In the genomic region with DNA sequence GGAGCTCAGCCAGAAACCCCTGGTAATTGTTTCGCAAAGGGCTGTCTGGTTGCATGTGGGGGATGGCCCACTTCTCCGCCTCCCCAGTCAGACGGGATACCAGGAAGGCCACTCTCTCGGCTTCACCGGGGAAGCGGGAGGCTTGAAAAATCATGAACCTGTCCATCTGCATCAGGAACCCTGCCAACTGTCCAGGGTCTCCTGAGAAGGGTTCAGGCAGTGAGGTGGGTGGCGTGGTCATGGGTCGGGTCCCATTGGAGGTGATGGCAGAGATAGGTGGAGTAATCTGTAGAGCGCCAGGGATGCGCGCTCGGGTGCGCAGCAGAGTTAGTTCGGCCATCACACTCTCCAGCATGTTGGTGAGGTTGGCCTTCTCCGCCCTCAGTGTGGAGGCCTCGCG, we compare ENCODE assay signal across 8 mouse cellular contexts. TPM values are rescaled to one million over a fixed set of nuclear protein-coding genes. Genes with fewer than 3 reads are reported as not detected.
DNase-seq lines count a peak whose midpoint lies in the region; ATAC-seq lines count a peak whose summit lies in the region.
"Had no signal": no experiment of that assay in that cellular context is flagged by ENCODE, and none has a peak within 500 bp of the region (broad histone marks: within the 10 kb centered on the region; RNA-seq: fewer than 3 reads in every experiment).

No protein-coding gene starts in this region.

- H3K4me3 ChIP-seq in liver, embryonic 12.5 days: 0 out of 2 replicates have a peak overlapping the region, but pooled peaks have one; percentile 66
- H3K4me3 ChIP-seq in embryonic facial prominence, embryonic 11.5 days (ENCODE audit: low read depth, low read length): no peak overlapping the region
- peak overlapping the region; percentile 53 for H3K4me3 ChIP-seq in midbrain, embryonic 16.5 days (ENCODE audit: low read depth, low read length)

- WGBS in liver, embryonic 12.5 days (ENCODE audit: insufficient replicate concordance): 85% methylated on average over 17 of the region's 17 CpGs
- WGBS in embryonic facial prominence, embryonic 11.5 days: 94% methylated on average over 17 of the region's 17 CpGs
- 97% methylated on average over 17 of the region's 17 CpGs for WGBS in midbrain, embryonic 16.5 days

- no peak overlapping the region for H3K27ac ChIP-seq in liver, embryonic 12.5 days
- no peak overlapping the region for H3K27ac ChIP-seq in embryonic facial prominence, embryonic 11.5 days (replicated peaks; ENCODE audit: low read depth, low read length)
- no peak overlapping the region; the same call in 1 of the 2 replicates for H3K27ac ChIP-seq in midbrain, embryonic 16.5 days (ENCODE audit: low read length)
- H3K27ac ChIP-seq: liver, embryonic 14.5 days had no signal

- no peak for ATAC-seq in liver, embryonic 12.5 days
- ATAC-seq in embryonic facial prominence, embryonic 11.5 days (replicated peaks; ENCODE audit: insufficient number of reproducible peaks, low FRiP score, low TSS enrichment, low read depth): no peak
- ATAC-seq in midbrain, embryonic 16.5 days: no peak; the same call in 1 of the 2 replicates

- peaks cover 8% of the 10 kb centered on the region; the same call in 1 of the 2 replicates for H3K27me3 ChIP-seq in liver, embryonic 12.5 days (replicated peaks)
- no peaks in the 10 kb centered on the region for H3K27me3 ChIP-seq in embryonic facial prominence, embryonic 11.5 days (ENCODE audit: control insufficient read depth, insufficient read depth, low read length)
- H3K27me3 ChIP-seq in midbrain, embryonic 16.5 days (ENCODE audit: control insufficient read depth, insufficient read depth, low read depth, low read length): no peaks in the 10 kb centered on the region

- peaks cover 9% of the 10 kb centered on the region for H3K4me1 ChIP-seq in liver, embryonic 12.5 days
- no peaks in the 10 kb centered on the region for H3K4me1 ChIP-seq in embryonic facial prominence, embryonic 11.5 days (ENCODE audit: control insufficient read depth, insufficient read depth, low read length)
- peaks cover 37% of the 10 kb centered on the region for H3K4me1 ChIP-seq in midbrain, embryonic 16.5 days (ENCODE audit: control insufficient read depth, insufficient read depth, low read length)

- H3K9me3 ChIP-seq in liver, embryonic 12.5 days (replicated peaks): no peaks in the 10 kb centered on the region
- no peaks in the 10 kb centered on the region for H3K9me3 ChIP-seq in embryonic facial prominence, embryonic 11.5 days (replicated peaks; ENCODE audit: control insufficient read depth, low read length)
- no peaks in the 10 kb centered on the region for H3K9me3 ChIP-seq in midbrain, embryonic 16.5 days (replicated peaks; ENCODE audit: control insufficient read depth, low read length, poor library complexity, severe bottlenecking)

- 0 out of 2 replicates have a peak, but pooled peaks cover 5% of the 10 kb centered on the region for H3K36me3 ChIP-seq in liver, embryonic 12.5 days
- no peaks in the 10 kb centered on the region for H3K36me3 ChIP-seq in embryonic facial prominence, embryonic 11.5 days (replicated peaks; ENCODE audit: control insufficient read depth, insufficient read depth, low read depth, low read length)
- peaks cover 20% of the 10 kb centered on the region for H3K36me3 ChIP-seq in midbrain, embryonic 16.5 days (ENCODE audit: control insufficient read depth, insufficient read depth, low read length)

- no peak for DNase-seq in liver
- DNase-seq in embryonic facial prominence, embryonic 11.5 days (ENCODE audit: low spot score): no peak
- peak; percentile 10 for DNase-seq in heart, postnatal 4 days
- DNase-seq in right cerebral cortex, postnatal 10 days (ENCODE audit: low spot score in 2 of 2): no peak
- DNase-seq in lung, adult 18-20 months: no peak

- H3K4me2 ChIP-seq in liver, embryonic 12.5 days: peak overlapping the region; percentile 83
- H3K4me2 ChIP-seq in embryonic facial prominence, embryonic 11.5 days (ENCODE audit: low read depth, low read length): peak overlapping the region; percentile 86; the same call in 1 of the 2 replicates
- peak overlapping the region; percentile 75 for H3K4me2 ChIP-seq in midbrain, embryonic 16.5 days (ENCODE audit: low read length)

- no peak overlapping the region for H3K9ac ChIP-seq in liver, embryonic 12.5 days
- peak overlapping the region; percentile 82; the same call in 1 of the 2 replicates for H3K9ac ChIP-seq in embryonic facial prominence, embryonic 11.5 days (replicated peaks; ENCODE audit: low read length)
- H3K9ac ChIP-seq in midbrain, embryonic 16.5 days (ENCODE audit: low read depth, low read length): no peak overlapping the region
- H3K9ac ChIP-seq: liver, embryonic 14.5 days had no signal

RNA-seq across cellular contexts. Expression of gene Rtl6, which starts 0.9 kb away (rescaled TPM):
- polyA plus RNA-seq in liver, embryonic 12.5 days (2016; fragmentation: Nextera tagmentation; extraction: Ambion mirVana): 2.1 and 2.6 TPM in 2 replicates
- polyA plus RNA-seq in embryonic facial prominence, embryonic 11.5 days (2014; fragmentation: Nextera tagmentation; extraction: Ambion mirVana): 12.7 and 16.1 TPM in 2 replicates
- 10 to 100 TPM; 10.2 to 10.6 TPM for total RNA-seq in heart, postnatal 4 days (2021)
- polyA plus RNA-seq in midbrain, embryonic 16.5 days (2015; fragmentation: Nextera tagmentation; extraction: Ambion mirVana): 75.4 and 79.1 TPM in 2 replicates
